Comparison of ENCODE assay signal across 12 mouse cellular contexts in the genomic region with DNA sequence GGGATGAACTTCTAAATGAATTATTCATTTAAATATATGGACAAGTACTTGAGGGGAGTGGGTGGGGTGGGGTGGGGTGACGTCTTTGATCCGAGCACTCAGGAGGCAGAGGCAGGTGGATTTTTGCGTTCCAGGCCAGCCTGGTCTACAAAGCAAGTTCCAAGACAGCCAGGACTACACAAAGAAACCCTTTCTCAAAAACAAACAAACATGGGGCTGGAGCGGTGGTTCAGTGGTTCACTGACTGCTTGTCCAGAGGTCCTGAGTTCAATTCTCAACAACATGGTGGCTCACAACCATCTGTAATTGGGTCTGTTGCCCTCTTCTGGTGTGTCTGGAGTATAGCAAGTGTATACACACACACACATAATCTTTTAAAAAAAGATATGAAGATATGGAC. TPM values are rescaled to one million over a fixed set of nuclear protein-coding genes. Genes with fewer than 3 reads are reported as not detected.
DNase-seq lines count a peak whose midpoint lies in the region; ATAC-seq lines count a peak whose summit lies in the region.
"Had no signal": no experiment of that assay in that cellular context is flagged by ENCODE, and none has a peak within 500 bp of the region (broad histone marks: within the 10 kb centered on the region; RNA-seq: fewer than 3 reads in every experiment).

No protein-coding gene starts in this region.

- H3K36me3 ChIP-seq in intestine, embryonic 14.5 days (ENCODE audit: control insufficient read depth, insufficient read depth, low read length): 0 out of 2 replicates have a peak, but pooled peaks cover 7% of the 10 kb centered on the region
- no peaks in the 10 kb centered on the region for H3K36me3 ChIP-seq in intestine, embryonic 16.5 days (ENCODE audit: control insufficient read depth, insufficient read depth, low read length)
- peaks cover 20% of the 10 kb centered on the region for H3K36me3 ChIP-seq in midbrain, embryonic 10.5 days
- no peaks in the 10 kb centered on the region for H3K36me3 ChIP-seq in midbrain, embryonic 11.5 days (ENCODE audit: control insufficient read depth, insufficient read depth, low read length)
- H3K36me3 ChIP-seq in liver, embryonic 12.5 days: peaks cover 13% of the 10 kb centered on the region
- H3K36me3 ChIP-seq in stomach, embryonic 16.5 days (ENCODE audit: control insufficient read depth, insufficient read depth, low read length): peaks cover 9% of the 10 kb centered on the region

- no peak overlapping the region for H3K9ac ChIP-seq in intestine, embryonic 14.5 days (ENCODE audit: low read length)
- no peak overlapping the region for H3K9ac ChIP-seq in intestine, embryonic 16.5 days (ENCODE audit: low read depth, low read length)
- H3K9ac ChIP-seq in midbrain, embryonic 11.5 days (ENCODE audit: low read length): no peak overlapping the region
- H3K9ac ChIP-seq in liver, embryonic 12.5 days: peak overlapping the region; percentile 69
- H3K9ac ChIP-seq in stomach, embryonic 16.5 days (ENCODE audit: low read length): no peak overlapping the region

- no peaks in the 10 kb centered on the region for H3K27me3 ChIP-seq in intestine, embryonic 14.5 days (replicated peaks; ENCODE audit: control insufficient read depth, insufficient read depth, low read length)
- no peaks in the 10 kb centered on the region for H3K27me3 ChIP-seq in intestine, embryonic 16.5 days (replicated peaks; ENCODE audit: control insufficient read depth, insufficient read depth, low read length)
- no peaks in the 10 kb centered on the region for H3K27me3 ChIP-seq in midbrain, embryonic 10.5 days (ENCODE audit: low read depth, poor library complexity, severe bottlenecking)
- H3K27me3 ChIP-seq in midbrain, embryonic 11.5 days (ENCODE audit: control insufficient read depth, insufficient read depth, low read length): no peaks in the 10 kb centered on the region
- no peaks in the 10 kb centered on the region for H3K27me3 ChIP-seq in liver, embryonic 12.5 days (replicated peaks)
- H3K27me3 ChIP-seq in stomach, embryonic 16.5 days (ENCODE audit: control insufficient read depth, insufficient read depth, low read length): no peaks in the 10 kb centered on the region
- H3K27me3 ChIP-seq: midbrain, embryonic 12.5 days had no signal

- peaks cover 8% of the 10 kb centered on the region for H3K4me1 ChIP-seq in intestine, embryonic 14.5 days (replicated peaks; ENCODE audit: control insufficient read depth, insufficient read depth, low read length)
- no peaks in the 10 kb centered on the region for H3K4me1 ChIP-seq in intestine, embryonic 16.5 days (ENCODE audit: control insufficient read depth, insufficient read depth, low read length)
- peaks cover 14% of the 10 kb centered on the region for H3K4me1 ChIP-seq in midbrain, embryonic 10.5 days
- H3K4me1 ChIP-seq in midbrain, embryonic 11.5 days (ENCODE audit: control insufficient read depth, insufficient read depth, low read length): peaks cover 10% of the 10 kb centered on the region
- peaks cover 29% of the 10 kb centered on the region for H3K4me1 ChIP-seq in liver, embryonic 12.5 days
- peaks cover 7% of the 10 kb centered on the region; the same call in 1 of the 2 replicates for H3K4me1 ChIP-seq in stomach, embryonic 16.5 days (ENCODE audit: control insufficient read depth, insufficient read depth, low read length)

- no peak for ATAC-seq in intestine, embryonic 14.5 days (replicated peaks; ENCODE audit: low FRiP score, low TSS enrichment, low read depth)
- no peak for ATAC-seq in intestine, embryonic 16.5 days
- no peak for ATAC-seq in midbrain, embryonic 11.5 days (ENCODE audit: low FRiP score)
- ATAC-seq in liver, embryonic 12.5 days: no peak
- no peak for ATAC-seq in stomach, embryonic 16.5 days (ENCODE audit: insufficient read depth, low FRiP score)

- no peak overlapping the region for H3K27ac ChIP-seq in intestine, embryonic 14.5 days (ENCODE audit: low read depth)
- no peak overlapping the region for H3K27ac ChIP-seq in intestine, embryonic 16.5 days (ENCODE audit: low read length)
- peak overlapping the region; percentile 97 for H3K27ac ChIP-seq in midbrain, embryonic 10.5 days (replicated peaks)
- no peak overlapping the region for H3K27ac ChIP-seq in midbrain, embryonic 11.5 days (ENCODE audit: low read depth, low read length)
- H3K27ac ChIP-seq in liver, embryonic 12.5 days: peak overlapping the region; percentile 88; the same call in 1 of the 2 replicates
- H3K27ac ChIP-seq in stomach, embryonic 16.5 days (ENCODE audit: low read length): no peak overlapping the region

- no peak for DNase-seq in intestine, embryonic 14.5 days (ENCODE audit: low spot score)
- DNase-seq in midbrain, embryonic 10.5 days (ENCODE audit: low spot score): no peak
- DNase-seq in midbrain, embryonic 11.5 days (ENCODE audit: low spot score, missing footprints): no peak
- no peak for DNase-seq in cerebellum, adult 18-20 months
- DNase-seq: adrenal gland, adult 8-10 months; cerebellum, postnatal 10 days; heart, postnatal 4 days; thymus, postnatal 25 days had no signal

- H3K4me3 ChIP-seq in intestine, embryonic 14.5 days (ENCODE audit: low read depth, low read length): no peak overlapping the region
- no peak overlapping the region for H3K4me3 ChIP-seq in intestine, embryonic 16.5 days (ENCODE audit: low read length)
- no peak overlapping the region for H3K4me3 ChIP-seq in midbrain, embryonic 10.5 days
- H3K4me3 ChIP-seq in midbrain, embryonic 11.5 days (ENCODE audit: low read depth, low read length): no peak overlapping the region
- peak overlapping the region; percentile 91; the same call in 1 of the 2 replicates for H3K4me3 ChIP-seq in liver, embryonic 12.5 days
- H3K4me3 ChIP-seq in stomach, embryonic 16.5 days (replicated peaks; ENCODE audit: low read length): no peak overlapping the region

- H3K9me3 ChIP-seq in intestine, embryonic 14.5 days (ENCODE audit: control insufficient read depth, low read length): no peaks in the 10 kb centered on the region
- H3K9me3 ChIP-seq in intestine, embryonic 16.5 days (ENCODE audit: control insufficient read depth, low read length): no peaks in the 10 kb centered on the region; the same call in 1 of the 2 replicates
- H3K9me3 ChIP-seq in midbrain, embryonic 10.5 days (replicated peaks): no peaks in the 10 kb centered on the region
- H3K9me3 ChIP-seq in midbrain, embryonic 11.5 days (ENCODE audit: control insufficient read depth, low read length): no peaks in the 10 kb centered on the region
- H3K9me3 ChIP-seq in liver, embryonic 12.5 days (replicated peaks): no peaks in the 10 kb centered on the region
- no peaks in the 10 kb centered on the region for H3K9me3 ChIP-seq in stomach, embryonic 16.5 days (replicated peaks; ENCODE audit: control insufficient read depth, low read length)
- H3K9me3 ChIP-seq: midbrain, embryonic 12.5 days had no signal

- H3K4me2 ChIP-seq in intestine, embryonic 14.5 days (ENCODE audit: low read length): peak overlapping the region; percentile 62; the same call in 1 of the 2 replicates
- no peak overlapping the region for H3K4me2 ChIP-seq in intestine, embryonic 16.5 days (ENCODE audit: low read depth, low read length)
- H3K4me2 ChIP-seq in midbrain, embryonic 11.5 days: no peak overlapping the region
- H3K4me2 ChIP-seq in liver, embryonic 12.5 days: peak overlapping the region; percentile 75
- H3K4me2 ChIP-seq in stomach, embryonic 16.5 days (ENCODE audit: low read depth, low read length): peak overlapping the region; percentile 68

- WGBS in intestine, embryonic 14.5 days: 79% methylated on average over 4 of the region's 4 CpGs
- 82% methylated on average over 4 of the region's 4 CpGs for WGBS in intestine, embryonic 16.5 days
- WGBS in midbrain, embryonic 10.5 days: 84% methylated on average over 4 of the region's 4 CpGs
- WGBS in midbrain, embryonic 11.5 days: 80% methylated on average over 4 of the region's 4 CpGs
- WGBS in liver, embryonic 12.5 days (ENCODE audit: insufficient replicate concordance): 62% methylated on average over 4 of the region's 4 CpGs
- 71% methylated on average over 4 of the region's 4 CpGs for WGBS in stomach, embryonic 16.5 days

RNA-seq across cellular contexts. Expression of a gene that starts 1.2 kb away (rescaled TPM):
- polyA plus RNA-seq in intestine, embryonic 14.5 days (2014; fragmentation: Nextera tagmentation; extraction: Ambion mirVana): 510 and 552 TPM in 2 replicates
- polyA plus RNA-seq in intestine, embryonic 16.5 days (2015; fragmentation: Nextera tagmentation; extraction: Ambion mirVana): 393 and 415 TPM in 2 replicates
- polyA plus RNA-seq in midbrain, embryonic 10.5 days (2016; fragmentation: Nextera tagmentation; extraction: Ambion mirVana): 961 and 1,033 TPM in 2 replicates
- polyA plus RNA-seq in midbrain, embryonic 11.5 days (2014; fragmentation: Nextera tagmentation; extraction: Ambion mirVana): 966 and 1,015 TPM in 2 replicates
- polyA plus RNA-seq in liver, embryonic 12.5 days (2016; fragmentation: Nextera tagmentation; extraction: Ambion mirVana): 121 and 125 TPM in 2 replicates
- polyA plus RNA-seq in stomach, embryonic 16.5 days (2015; fragmentation: Nextera tagmentation; extraction: Ambion mirVana): 357 and 363 TPM in 2 replicates

RNA-seq across cellular contexts. Expression of a gene that starts 30.2 kb away (rescaled TPM):
- polyA plus RNA-seq in intestine, embryonic 14.5 days (2014; fragmentation: Nextera tagmentation; extraction: Ambion mirVana): 5,694 and 5,748 TPM in 2 replicates
- polyA plus RNA-seq in intestine, embryonic 16.5 days (2015; fragmentation: Nextera tagmentation; extraction: Ambion mirVana): 5,222 and 5,444 TPM in 2 replicates
- polyA plus RNA-seq in midbrain, embryonic 10.5 days (2016; fragmentation: Nextera tagmentation; extraction: Ambion mirVana): 5,494 and 6,336 TPM in 2 replicates
- 5,393 and 5,428 TPM in 2 replicates for polyA plus RNA-seq in midbrain, embryonic 11.5 days (2014; fragmentation: Nextera tagmentation; extraction: Ambion mirVana)
- 3,798 and 3,900 TPM in 2 replicates for polyA plus RNA-seq in liver, embryonic 12.5 days (2016; fragmentation: Nextera tagmentation; extraction: Ambion mirVana)
- 4,720 and 4,955 TPM in 2 replicates for polyA plus RNA-seq in stomach, embryonic 16.5 days (2015; fragmentation: Nextera tagmentation; extraction: Ambion mirVana)

RNA-seq across cellular contexts. Expression of a gene that starts 30.3 kb away (rescaled TPM):
- 25.7 and 26.2 TPM in 2 replicates for polyA plus RNA-seq in intestine, embryonic 14.5 days (2014; fragmentation: Nextera tagmentation; extraction: Ambion mirVana)
- polyA plus RNA-seq in intestine, embryonic 16.5 days (2015; fragmentation: Nextera tagmentation; extraction: Ambion mirVana): 24.6 and 24.8 TPM in 2 replicates
- polyA plus RNA-seq in midbrain, embryonic 10.5 days (2016; fragmentation: Nextera tagmentation; extraction: Ambion mirVana): 15.1 and 15.5 TPM in 2 replicates
- polyA plus RNA-seq in midbrain, embryonic 11.5 days (2014; fragmentation: Nextera tagmentation; extraction: Ambion mirVana): 12.8 and 13.7 TPM in 2 replicates
- polyA plus RNA-seq in liver, embryonic 12.5 days (2016; fragmentation: Nextera tagmentation; extraction: Ambion mirVana): 11.2 and 11.6 TPM in 2 replicates
- polyA plus RNA-seq in stomach, embryonic 16.5 days (2015; fragmentation: Nextera tagmentation; extraction: Ambion mirVana): 30.9 and 31.0 TPM in 2 replicates

RNA-seq across cellular contexts. Expression of a gene that starts 56.6 kb away (rescaled TPM):
- polyA plus RNA-seq in intestine, embryonic 14.5 days (2014; fragmentation: Nextera tagmentation; extraction: Ambion mirVana): 14.0 and 14.2 TPM in 2 replicates
- polyA plus RNA-seq in intestine, embryonic 16.5 days (2015; fragmentation: Nextera tagmentation; extraction: Ambion mirVana): 9.2 and 9.3 TPM in 2 replicates
- polyA plus RNA-seq in midbrain, embryonic 10.5 days (2016; fragmentation: Nextera tagmentation; extraction: Ambion mirVana): 13.8 and 18.6 TPM in 2 replicates
- polyA plus RNA-seq in midbrain, embryonic 11.5 days (2014; fragmentation: Nextera tagmentation; extraction: Ambion mirVana): 13.3 and 16.4 TPM in 2 replicates
- 5.6 and 6.7 TPM in 2 replicates for polyA plus RNA-seq in liver, embryonic 12.5 days (2016; fragmentation: Nextera tagmentation; extraction: Ambion mirVana)
- polyA plus RNA-seq in stomach, embryonic 16.5 days (2015; fragmentation: Nextera tagmentation; extraction: Ambion mirVana): 9.8 and 10.2 TPM in 2 replicates

Comparison
In these comparisons a context has a peak if more than half of its experiments do, and no peak if none do; other contexts are left out.
1. H3K27ac ChIP-seq: peak in midbrain, embryonic 10.5 days (single experiment) and liver, embryonic 12.5 days (single experiment); none in intestine, embryonic 14.5 days (single experiment), intestine, embryonic 16.5 days (single experiment), midbrain, embryonic 11.5 days (single experiment) and stomach, embryonic 16.5 days (single experiment).
2. H3K4me2 ChIP-seq: peak in intestine, embryonic 14.5 days (single experiment), liver, embryonic 12.5 days (single experiment) and stomach, embryonic 16.5 days (single experiment); none in intestine, embryonic 16.5 days (single experiment) and midbrain, embryonic 11.5 days (single experiment).